Mouse (Mus musculus): ENCODE data around the gene Lbhd1. TPM values are rescaled to one million over a fixed set of nuclear protein-coding genes. Genes with fewer than 3 reads are reported as not detected.

Gene Lbhd1
- polyA plus RNA-seq, 1 experiment from 2014 or later, result 61.5 TPM

DNA sequence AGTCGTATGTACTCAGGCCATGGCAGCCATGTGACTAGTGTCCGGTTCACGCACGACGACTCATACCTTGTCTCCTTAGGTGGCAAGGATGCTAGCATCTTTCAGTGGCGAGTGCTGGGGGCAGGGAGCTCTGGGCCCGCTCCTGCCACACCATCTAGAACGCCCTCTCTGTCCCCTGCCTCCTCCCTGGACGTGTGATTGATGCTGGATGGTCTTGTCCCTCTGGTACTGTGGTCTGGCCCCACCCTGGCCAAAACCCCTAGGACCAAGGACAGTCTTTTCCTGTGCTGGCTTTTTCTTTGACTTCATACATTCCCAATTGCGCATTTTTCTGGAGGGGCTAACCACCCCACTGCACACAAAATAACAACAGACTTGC lies 57.6 kb downstream of the Lbhd1 start:
- Histone ChIP-seq H3K4me1 (replicated peaks) (peaks cover 35% of the 10 kb centered on the region), H3K4me3 (peak overlapping the region; percentile 88), H3K27me3 (replicated peaks) (no peaks in the 10 kb centered on the region), H3K36me3 (peaks cover 53% of the 10 kb centered on the region), H3K9ac (peak overlapping the region; percentile 77), H3K9me3 (replicated peaks) (no peaks in the 10 kb centered on the region), H3K4me2 (peak overlapping the region; percentile 72), H3K27ac (ENCODE audit: poor library complexity, severe bottlenecking) (peak overlapping the region; percentile 70; the same call in 1 of the 2 replicates)
- ATAC-seq (ENCODE audit: insufficient number of reproducible peaks, low FRiP score), result no peak
- WGBS, result 36% methylated on average over 10 of the region's 10 CpGs

DNA sequence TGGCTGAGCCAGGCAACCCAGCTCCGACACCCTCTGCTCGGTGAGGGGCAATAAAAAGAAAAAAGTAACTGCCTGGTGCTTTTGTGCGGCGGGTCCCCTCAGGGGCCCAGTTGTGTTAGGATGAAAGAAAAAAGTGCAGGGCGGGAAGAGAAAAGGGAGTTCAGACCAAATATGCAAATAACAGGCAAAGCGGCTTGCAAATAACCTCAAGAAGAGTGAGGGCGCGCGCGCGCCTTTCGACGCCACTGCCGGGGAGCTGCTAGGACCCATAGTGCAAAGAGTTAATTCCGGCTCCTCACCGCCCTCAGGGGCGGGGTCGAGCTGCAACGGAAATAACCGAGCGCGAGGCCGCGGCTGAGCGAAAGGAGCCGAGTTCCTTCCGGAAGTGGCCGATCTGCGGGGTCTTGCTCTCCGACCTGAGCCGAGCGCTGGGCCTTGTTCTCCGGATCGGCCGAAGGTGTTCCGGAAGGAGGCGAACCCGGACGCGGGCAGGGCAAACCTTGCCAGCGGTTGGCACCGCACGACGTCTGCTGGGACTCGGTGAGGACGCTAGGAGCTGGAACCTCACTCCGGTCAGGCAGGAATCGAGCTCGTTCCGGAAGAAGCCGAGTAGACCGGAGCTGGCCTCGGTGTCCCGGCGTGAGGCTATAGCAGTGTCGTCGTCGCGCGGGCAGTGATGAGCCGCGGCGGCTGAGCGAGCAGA lies 58.1 kb downstream of the Lbhd1 start, which contains the start of gene Mta2:
TSS of gene Mta2 (plus strand) at position 361 of the 703 bp plus-strand sequence.
- Histone ChIP-seq H3K4me1 (replicated peaks) (peaks cover 35% of the 10 kb centered on the region), H3K36me3 (peaks cover 54% of the 10 kb centered on the region), H3K27ac (ENCODE audit: poor library complexity, severe bottlenecking) (peak within 1 kb of the TSS; percentile 97), H3K27me3 (replicated peaks) (no peaks in the 10 kb centered on the region), H3K9ac (peak within 1 kb of the TSS; percentile 98), H3K9me3 (replicated peaks) (no peaks in the 10 kb centered on the region), H3K4me3 (peak within 1 kb of the TSS; percentile 88), H3K4me2 (peak within 1 kb of the TSS; percentile 72)
- under 1% methylated on average over 64 of the region's 64 CpGs for WGBS
- peak; percentile 93 for ATAC-seq (ENCODE audit: insufficient number of reproducible peaks, low FRiP score)

Small RNA genes lying within 50 kb of the gene (microRNA-seq; reads per million reads assigned to microRNA genes)
- not detected for gene Mir5136

Other genes starting within 250 kb of the Lbhd1 start
- 0.05 TPM in 1 of 2 replicates, not detected in the other for gene Chrm1, start 219.9 kb upstream of the Lbhd1 start, polyA plus RNA-seq (2016; fragmentation: Nextera tagmentation; extraction: Ambion mirVana)
- 87.6 and 88.9 TPM in 2 replicates for gene Slc3a2, start 160.4 kb upstream of the Lbhd1 start, polyA plus RNA-seq (2016; fragmentation: Nextera tagmentation; extraction: Ambion mirVana)
- 48.9 and 52.9 TPM in 2 replicates for gene Wdr74, start 147.9 kb upstream of the Lbhd1 start, polyA plus RNA-seq (2016; fragmentation: Nextera tagmentation; extraction: Ambion mirVana)
- gene 1700092M07Rik, start 143.0 kb upstream of the Lbhd1 start, polyA plus RNA-seq (2016; fragmentation: Nextera tagmentation; extraction: Ambion mirVana), result 1.8 and 2.8 TPM in 2 replicates
- 86.1 and 88.1 TPM in 2 replicates for gene Stx5a, start 142.3 kb upstream of the Lbhd1 start, polyA plus RNA-seq (2016; fragmentation: Nextera tagmentation; extraction: Ambion mirVana)
- gene Nxf1, start 126.7 kb upstream of the Lbhd1 start, polyA plus RNA-seq (2016; fragmentation: Nextera tagmentation; extraction: Ambion mirVana), result 135 and 149 TPM in 2 replicates
- 145 and 146 TPM in 2 replicates for gene Tmem223, start 112.7 kb upstream of the Lbhd1 start, polyA plus RNA-seq (2016; fragmentation: Nextera tagmentation; extraction: Ambion mirVana)
- 49.7 and 51.9 TPM in 2 replicates for gene Tmem179b, start 109.3 kb upstream of the Lbhd1 start, polyA plus RNA-seq (2016; fragmentation: Nextera tagmentation; extraction: Ambion mirVana)
- 22.5 and 23.3 TPM in 2 replicates for gene Taf6l, start 97.3 kb upstream of the Lbhd1 start, polyA plus RNA-seq (2016; fragmentation: Nextera tagmentation; extraction: Ambion mirVana)
- 137 and 145 TPM in 2 replicates for gene Polr2g, start 85.2 kb upstream of the Lbhd1 start, polyA plus RNA-seq (2016; fragmentation: Nextera tagmentation; extraction: Ambion mirVana)
- gene Zbtb3, start 81.2 kb upstream of the Lbhd1 start, polyA plus RNA-seq (2016; fragmentation: Nextera tagmentation; extraction: Ambion mirVana), result 3.8 and 4.1 TPM in 2 replicates
- 36.3 and 37.0 TPM in 2 replicates for gene Ttc9c, start 64.4 kb upstream of the Lbhd1 start, polyA plus RNA-seq (2016; fragmentation: Nextera tagmentation; extraction: Ambion mirVana)
- 3.8 TPM in 2 replicates for gene Hnrnpul2, start 63.7 kb upstream of the Lbhd1 start, polyA plus RNA-seq (2016; fragmentation: Nextera tagmentation; extraction: Ambion mirVana)
- gene AC129217.1, start 54.0 kb upstream of the Lbhd1 start, polyA plus RNA-seq (2016; fragmentation: Nextera tagmentation; extraction: Ambion mirVana), result not detected in 2 replicates
- gene Bscl2, start 46.3 kb upstream of the Lbhd1 start, polyA plus RNA-seq (2016; fragmentation: Nextera tagmentation; extraction: Ambion mirVana), result 41.0 and 41.1 TPM in 2 replicates
- 2.5 and 2.9 TPM in 2 replicates for gene Gng3, start 44.5 kb upstream of the Lbhd1 start, polyA plus RNA-seq (2016; fragmentation: Nextera tagmentation; extraction: Ambion mirVana)
- 0.77 and 0.78 TPM in 2 replicates for gene Lrrn4cl, start 33.0 kb upstream of the Lbhd1 start, polyA plus RNA-seq (2016; fragmentation: Nextera tagmentation; extraction: Ambion mirVana)
- 138 and 142 TPM in 2 replicates for gene Ubxn1, start 12.2 kb upstream of the Lbhd1 start, polyA plus RNA-seq (2016; fragmentation: Nextera tagmentation; extraction: Ambion mirVana)
- 52.7 and 60.6 TPM in 2 replicates for gene Uqcc3, start 2.8 kb upstream of the Lbhd1 start, polyA plus RNA-seq (2016; fragmentation: Nextera tagmentation; extraction: Ambion mirVana)
- not detected in 2 replicates for gene Gm49403, start 198 bp downstream of the Lbhd1 start, polyA plus RNA-seq (2016; fragmentation: Nextera tagmentation; extraction: Ambion mirVana)
- gene 1810009A15Rik, start 5.1 kb downstream of the Lbhd1 start, polyA plus RNA-seq (2016; fragmentation: Nextera tagmentation; extraction: Ambion mirVana), result 64.2 and 64.5 TPM in 2 replicates
- gene Gm49416, start 5.2 kb downstream of the Lbhd1 start, polyA plus RNA-seq (2016; fragmentation: Nextera tagmentation; extraction: Ambion mirVana), result not detected in 2 replicates
- gene Ints5, start 9.3 kb downstream of the Lbhd1 start, polyA plus RNA-seq (2016; fragmentation: Nextera tagmentation; extraction: Ambion mirVana), result 28.9 and 30.1 TPM in 2 replicates
- gene Ganab, start 14.3 kb downstream of the Lbhd1 start, polyA plus RNA-seq (2016; fragmentation: Nextera tagmentation; extraction: Ambion mirVana), result 78.7 and 83.6 TPM in 2 replicates
- gene B3gat3, start 36.6 kb downstream of the Lbhd1 start, polyA plus RNA-seq (2016; fragmentation: Nextera tagmentation; extraction: Ambion mirVana), result 46.6 and 46.8 TPM in 2 replicates
- 2.4 and 2.5 TPM in 2 replicates for gene Rom1, start 45.6 kb downstream of the Lbhd1 start, polyA plus RNA-seq (2016; fragmentation: Nextera tagmentation; extraction: Ambion mirVana)
- 13.3 and 13.5 TPM in 2 replicates for gene Eml3, start 45.8 kb downstream of the Lbhd1 start, polyA plus RNA-seq (2016; fragmentation: Nextera tagmentation; extraction: Ambion mirVana)
- gene Mta2, start 58.1 kb downstream of the Lbhd1 start, polyA plus RNA-seq (2016; fragmentation: Nextera tagmentation; extraction: Ambion mirVana), result 106 and 115 TPM in 2 replicates
- gene Tut1, start 70.1 kb downstream of the Lbhd1 start, polyA plus RNA-seq (2016; fragmentation: Nextera tagmentation; extraction: Ambion mirVana), result 17.1 and 19.4 TPM in 2 replicates
- gene Eef1g, start 83.3 kb downstream of the Lbhd1 start, polyA plus RNA-seq (2016; fragmentation: Nextera tagmentation; extraction: Ambion mirVana), result 281 and 282 TPM in 2 replicates
- 26.0 and 27.1 TPM in 2 replicates for gene Ahnak, start 105.6 kb downstream of the Lbhd1 start, polyA plus RNA-seq (2016; fragmentation: Nextera tagmentation; extraction: Ambion mirVana)
- gene Scgb1a1, start 204.2 kb downstream of the Lbhd1 start, polyA plus RNA-seq (2016; fragmentation: Nextera tagmentation; extraction: Ambion mirVana), result not detected in 2 replicates